Mouse (Mus musculus) embryonic facial prominence, embryonic 15.5 days (tissue): Measurements from ENCODE around the gene Dhx57. TPM values are rescaled to one million over a fixed set of nuclear protein-coding genes. Genes with fewer than 3 reads are reported as not detected.
"Not testable (repeated sequence)": the region's sequence is repeated elsewhere in the genome, so short reads cannot be mapped to it uniquely, and the experiment has no call there.

Source experiments
- ATAC-seq: fragments of 200-750 bp; cut with Nextera tagmentation; 2 replicates; pipeline ENCODE4 v1.8.0; 2017; ENCODE audit warnings: low read depth, moderate TSS enrichment; ENCODE audit not compliant: insufficient number of reproducible peaks, low FRiP score, low TSS enrichment
- H3K27ac ChIP-seq: fragments of 300-500 bp; sonication (generic); replicated peaks from 2 replicates; pipeline ENCODE4 v1.5.1; 2015; ENCODE audit warnings: mild to moderate bottlenecking, inconsistent platforms
- H3K27me3 ChIP-seq: fragments of 300-500 bp; sonication (generic); 2 replicates; pipeline ENCODE4 v1.6.1; 2015; ENCODE audit warnings: inconsistent platforms
- H3K36me3 ChIP-seq: fragments of 300-500 bp; sonication (generic); 2 replicates; pipeline ENCODE4 v1.6.1; 2015; ENCODE audit warnings: mild to moderate bottlenecking, inconsistent platforms
- H3K4me1 ChIP-seq: fragments of 300-500 bp; sonication (generic); 2 replicates; pipeline ENCODE4 v1.6.1; 2015; ENCODE audit warnings: inconsistent platforms
- H3K4me2 ChIP-seq: fragments of 300-500 bp; sonication (generic); replicated peaks from 2 replicates; pipeline ENCODE4 v1.6.1; 2015; ENCODE audit warnings: mild to moderate bottlenecking, inconsistent platforms
- H3K4me3 ChIP-seq: fragments of 300-500 bp; sonication (generic); replicated peaks from 2 replicates; pipeline ENCODE4 v1.5.1; 2015; ENCODE audit warnings: mild to moderate bottlenecking, inconsistent platforms
- H3K9ac ChIP-seq: fragments of 300-500 bp; sonication (generic); 2 replicates; pipeline ENCODE4 v1.6.1; 2015; ENCODE audit warnings: inconsistent platforms
- H3K9me3 ChIP-seq: fragments of 300-500 bp; sonication (generic); replicated peaks from 2 replicates; pipeline ENCODE4 v1.6.1; 2016; ENCODE audit warnings: inconsistent platforms
- WGBS: fragments of 180-500 bp; shearing (Covaris S2); methylation state at CpG from one replicate; pipeline ENCODE4 v1.1.7; 2015; 5-methylcytosine and 5-hydroxymethylcytosine counted together
- polyA plus RNA-seq: library from polyadenylated mRNA; unstranded; fragments of >200 nt; fragmentation: Nextera tagmentation; extraction: Ambion mirVana; gene quantifications from 2 replicates; pipeline ENCODE4 v1.2.1, GENCODE M21; 2015

Dhx57 gene
- polyA plus RNA-seq, 1 experiment from 2014 or later = 18.6 TPM

DNA sequence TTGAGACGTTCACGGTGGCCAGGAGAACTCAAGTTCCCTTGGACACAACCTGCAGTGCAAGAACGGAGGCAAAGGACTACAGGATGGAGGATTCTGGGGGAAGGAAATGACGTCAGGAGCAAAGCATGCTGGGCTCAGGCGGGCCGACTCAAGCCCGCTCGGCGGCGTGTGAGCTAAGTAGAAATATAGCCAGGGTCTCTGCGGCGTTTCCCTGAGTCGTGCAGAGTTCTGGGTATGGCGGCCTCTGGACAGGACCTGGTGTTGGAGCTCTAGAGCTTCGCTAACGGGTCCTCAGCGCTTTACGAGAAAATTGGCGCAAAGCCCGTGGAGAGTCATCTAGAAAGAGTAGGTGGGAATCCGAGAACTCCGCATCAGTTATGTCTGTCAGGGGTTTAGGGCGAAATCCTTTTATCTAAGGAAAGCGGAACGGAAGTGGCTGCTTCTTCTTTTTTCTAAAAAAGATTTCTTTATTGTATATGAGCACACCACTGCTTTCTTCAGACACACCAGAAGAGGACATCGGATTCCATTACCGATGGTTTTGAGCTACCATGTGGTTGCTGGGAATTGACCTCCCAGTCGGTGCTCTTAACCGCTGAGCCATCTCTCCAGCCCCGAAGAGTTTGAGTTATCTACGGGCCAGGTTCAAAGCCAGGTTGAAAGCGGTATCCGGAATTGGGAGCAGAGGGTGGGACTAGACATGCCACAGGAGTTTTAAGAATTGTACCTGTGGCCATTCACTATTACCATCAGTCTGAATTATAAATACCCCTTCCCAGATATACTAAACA lies 65.8 kb downstream of the Dhx57 start, which contains the start of gene Gemin6:
Gemin6 (plus strand) TSS at position 116 of the 791 bp plus-strand sequence.
- no peaks in the 10 kb centered on the region for H3K9me3 ChIP-seq
- no peaks in the 10 kb centered on the region for H3K27me3 ChIP-seq
- H3K27ac ChIP-seq = peak within 1 kb of the TSS; percentile 91
- under 1% methylated on average over 33 of the region's 33 CpGs for WGBS
- H3K9ac ChIP-seq = peak within 1 kb of the TSS; percentile 56
- peak; percentile 95 for ATAC-seq
- H3K4me1 ChIP-seq = peaks cover 5% of the 10 kb centered on the region; the same call in 1 of the 2 replicates
- H3K4me2 ChIP-seq = peak within 1 kb of the TSS; percentile 61
- H3K36me3 ChIP-seq = peaks cover 18% of the 10 kb centered on the region; the same call in 1 of the 2 replicates
- peak within 1 kb of the TSS; percentile 59 for H3K4me3 ChIP-seq

DNA sequence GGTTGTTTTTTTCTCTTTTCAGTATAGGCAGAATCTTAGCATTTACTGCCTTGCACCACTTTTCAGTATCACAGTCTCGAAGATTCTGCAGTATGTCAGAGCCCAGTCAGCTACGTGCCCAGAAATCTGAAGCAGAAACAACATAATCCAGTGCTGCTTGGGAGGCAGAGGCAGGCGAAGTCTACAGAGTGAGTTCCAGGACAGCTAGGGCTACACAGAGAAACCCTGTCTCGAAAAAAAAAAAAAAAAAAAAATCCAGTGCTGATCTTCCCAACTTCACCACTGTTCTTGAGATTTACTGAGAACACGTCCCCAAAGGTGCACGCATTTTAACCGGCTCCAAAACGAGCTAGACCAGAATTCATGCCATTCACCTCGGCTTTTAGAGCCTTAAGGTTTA lies 66.4 kb downstream of the Dhx57 start:
- Histone ChIP-seq H3K36me3 (peaks cover 12% of the 10 kb centered on the region; the same call in 1 of the 2 replicates), H3K27ac (peak overlapping the region; percentile 91), H3K9me3 (no peaks in the 10 kb centered on the region), H3K27me3 (no peaks in the 10 kb centered on the region), H3K4me1 (peaks cover 5% of the 10 kb centered on the region; the same call in 1 of the 2 replicates), H3K4me3 (peak overlapping the region; percentile 59), H3K9ac (peak overlapping the region; percentile 56; the same call in 1 of the 2 replicates), H3K4me2 (peak overlapping the region; percentile 61)
- ATAC-seq = no peak
- WGBS = 5% methylated on average over 9 of the region's 9 CpGs

- Histone ChIP-seq H3K27me3 (no peaks in the 10 kb centered on the region), H3K9ac (no peak overlapping the region), H3K4me3 (no peak overlapping the region), H3K4me1 (peaks cover 5% of the 10 kb centered on the region; the same call in 1 of the 2 replicates), H3K9me3 (no peaks in the 10 kb centered on the region), H3K27ac (no peak overlapping the region), H3K4me2 (no peak overlapping the region), H3K36me3 (no peaks in the 10 kb centered on the region)
- WGBS = 73% methylated on average over 3 of the region's 3 CpGs
- no peak for ATAC-seq
These were observed 68.2 kb downstream of the Dhx57 start for GRCm38 (mm10) chr17:80221890-80222628.

- no peak overlapping the region for H3K4me2 ChIP-seq
- no peaks in the 10 kb centered on the region for H3K27me3 ChIP-seq
- WGBS = 56% methylated on average over 9 of the region's 9 CpGs
- H3K4me3 ChIP-seq = no peak overlapping the region
- H3K27ac ChIP-seq = no peak overlapping the region
- H3K4me1 ChIP-seq = peaks cover 5% of the 10 kb centered on the region; the same call in 1 of the 2 replicates
- H3K36me3 ChIP-seq = no peaks in the 10 kb centered on the region
- H3K9ac ChIP-seq = no peak overlapping the region
- H3K9me3 ChIP-seq = no peaks in the 10 kb centered on the region
- no peak for ATAC-seq
These were observed 69.1 kb downstream of the Dhx57 start for GRCm38 (mm10) chr17:80221202-80221601.

DNA sequence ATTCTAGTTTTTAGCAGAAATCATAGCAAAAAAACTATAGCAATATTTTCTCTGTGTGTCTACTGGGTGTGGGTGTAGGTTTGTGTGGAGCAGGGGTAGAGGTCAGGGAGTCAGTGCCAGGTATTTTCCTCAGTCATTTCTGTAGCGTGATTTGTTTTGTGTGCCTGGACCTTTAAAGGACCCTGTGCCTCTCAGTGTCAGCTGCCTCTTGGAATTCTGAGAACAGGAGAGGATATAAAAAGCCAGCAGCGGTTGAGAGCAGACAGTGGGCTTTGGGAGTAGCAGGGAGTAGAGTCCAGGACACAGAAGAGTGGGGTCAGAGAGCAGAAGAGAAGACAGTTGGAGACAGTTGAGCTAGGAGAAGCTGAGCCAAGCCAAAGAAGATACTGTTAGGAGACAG lies 70.1 kb downstream of the Dhx57 start:
- Histone ChIP-seq H3K27ac (no peak overlapping the region), H3K9ac (no peak overlapping the region), H3K9me3 (no peaks in the 10 kb centered on the region), H3K4me3 (no peak overlapping the region), H3K4me1 (peaks cover 4% of the 10 kb centered on the region; the same call in 1 of the 2 replicates), H3K36me3 (no peaks in the 10 kb centered on the region), H3K27me3 (no peaks in the 10 kb centered on the region), H3K4me2 (no peak overlapping the region)
- ATAC-seq = no peak
- 74% methylated on average over 2 of the region's 2 CpGs for WGBS

- H3K9me3 ChIP-seq, H3K27me3 ChIP-seq, H3K36me3 ChIP-seq, H3K9ac ChIP-seq, H3K27ac ChIP-seq, H3K4me1 ChIP-seq, ATAC-seq, H3K4me3 ChIP-seq, H3K4me2 ChIP-seq: not testable (repeated sequence)
- WGBS = 87% methylated on average over 4 of the region's 4 CpGs
These were observed 76.3 kb downstream of the Dhx57 start for GRCm38 (mm10) chr17:80213998-80214397.

- H3K9me3 ChIP-seq = no peaks in the 10 kb centered on the region
- H3K9ac ChIP-seq = peak within 1 kb of the TSS; percentile 98
- under 1% methylated on average over 94 of the region's 95 CpGs for WGBS
- peak within 1 kb of the TSS; percentile 72 for H3K4me2 ChIP-seq
- H3K36me3 ChIP-seq = peaks cover 22% of the 10 kb centered on the region
- peak; percentile 92 for ATAC-seq
- H3K27me3 ChIP-seq = no peaks in the 10 kb centered on the region
- peak within 1 kb of the TSS; percentile 96 for H3K4me3 ChIP-seq
- H3K4me1 ChIP-seq = peaks cover 14% of the 10 kb centered on the region
- H3K27ac ChIP-seq = peak within 1 kb of the TSS; percentile 99
These were observed 83.3 kb downstream of the Dhx57 start, which contains the start of the genes Srsf7 and Ttc39d for GRCm38 (mm10) chr17:80206671-80207581. Gene Srsf7 (minus strand): TSS chr17:80207307. Gene Ttc39d (plus strand): TSS chr17:80207460.

DNA sequence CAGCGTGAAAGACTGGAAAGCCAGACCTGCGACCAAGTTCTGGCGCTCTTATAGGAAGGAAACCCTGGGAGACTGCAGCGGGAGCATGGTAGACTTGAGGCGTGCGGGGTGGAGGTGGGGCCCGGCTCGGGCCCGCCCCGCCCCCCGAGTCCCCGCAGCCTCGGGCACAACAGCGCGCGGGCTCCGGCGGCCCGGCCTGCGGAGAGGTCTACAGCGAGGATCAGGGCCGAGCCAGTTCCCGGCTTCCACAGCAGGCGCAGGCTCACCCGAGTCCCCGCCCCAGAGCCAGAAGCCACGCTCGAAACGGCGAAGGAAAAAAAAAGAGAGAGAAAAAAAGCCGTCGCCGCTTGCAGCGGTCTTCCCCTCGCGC lies 84.0 kb downstream of the Dhx57 start:
- Histone ChIP-seq H3K36me3 (peaks cover 26% of the 10 kb centered on the region), H3K27ac (peak overlapping the region; percentile 99), H3K9ac (peak overlapping the region; percentile 98), H3K4me1 (peaks cover 14% of the 10 kb centered on the region), H3K4me3 (peak overlapping the region; percentile 96), H3K9me3 (no peaks in the 10 kb centered on the region), H3K4me2 (peak overlapping the region; percentile 72), H3K27me3 (no peaks in the 10 kb centered on the region)
- WGBS = under 1% methylated on average over 36 of the region's 36 CpGs
- peak; percentile 67 for ATAC-seq

GRCm38 (mm10) chr17:80205657-80206056 lies 84.6 kb downstream of the Dhx57 start:
- WGBS = 13% methylated on average over 5 of the region's 5 CpGs
- ATAC-seq = no peak
- no peak overlapping the region; the same call in 1 of the 2 replicates for H3K27ac ChIP-seq

DNA sequence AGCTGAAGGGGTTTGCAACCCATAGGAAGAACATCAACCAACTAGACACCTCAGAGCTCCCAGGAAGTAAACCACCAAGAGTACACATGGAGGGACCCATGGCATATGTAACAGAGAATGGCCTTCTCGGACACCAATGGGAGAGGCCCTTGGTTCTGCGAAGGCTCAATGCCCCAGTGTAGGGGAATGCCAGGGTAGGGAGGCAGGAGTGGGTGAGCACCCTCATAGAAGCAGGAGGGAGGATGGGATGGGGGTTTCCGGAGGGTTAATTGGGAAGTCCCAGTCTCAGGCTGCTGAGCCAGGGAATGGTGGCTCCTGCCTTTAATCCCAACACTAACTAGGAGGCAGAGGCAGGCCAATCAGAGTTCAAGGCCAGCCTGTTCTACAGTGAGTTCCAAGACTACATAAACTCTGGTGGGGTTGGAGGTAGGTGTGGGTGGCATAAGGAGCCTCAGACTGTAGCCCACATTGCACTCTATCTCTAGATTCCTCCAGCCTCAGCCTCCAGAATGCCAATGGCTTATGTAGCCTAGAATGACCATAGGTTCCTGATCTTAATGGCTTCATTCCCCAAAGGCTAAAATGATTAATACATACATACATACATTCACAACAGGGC lies 91.0 kb downstream of the Dhx57 start:
- H3K36me3 ChIP-seq = peaks cover 56% of the 10 kb centered on the region
- WGBS = 87% methylated on average over 3 of the region's 3 CpGs
- no peak for ATAC-seq

More at GRCm38 (mm10) chr17:80205657-80206056, 84.6 kb downstream of the Dhx57 start:
- Histone ChIP-seq H3K4me3 (peak overlapping the region; percentile 96), H3K4me2 (peak overlapping the region; percentile 72), H3K27me3 (no peaks in the 10 kb centered on the region), H3K36me3 (peaks cover 26% of the 10 kb centered on the region), H3K9ac (peak overlapping the region; percentile 98), H3K9me3 (no peaks in the 10 kb centered on the region), H3K4me1 (peaks cover 14% of the 10 kb centered on the region)

More for the DNA sequence above, 91.0 kb downstream of the Dhx57 start:
- no peaks in the 10 kb centered on the region for H3K27me3 ChIP-seq
- no peak overlapping the region for H3K4me2 ChIP-seq
- no peak overlapping the region for H3K9ac ChIP-seq
- no peak overlapping the region for H3K4me3 ChIP-seq
- H3K4me1 ChIP-seq = peaks cover 9% of the 10 kb centered on the region; the same call in 1 of the 2 replicates
- H3K9me3 ChIP-seq = no peaks in the 10 kb centered on the region
- H3K27ac ChIP-seq = no peak overlapping the region
